Mouse (Mus musculus) B cell, adult 2 months (primary cell): Measurements from ENCODE around the gene Gm10401.

Experiments used
- DNase-seq, 2 experiments: peaks; one replicate each; pipeline ENCODE4 v3.0.0; 2022

Gene Gm10401

GRCm38 (mm10) chr5:115068671-115069421, 29.2 kb downstream of the Gm10401 start:
- no peak for DNase-seq

GRCm38 (mm10) chr5:115066245-115066644, 31.9 kb downstream of the Gm10401 start:
- no peak for DNase-seq

GRCm38 (mm10) chr5:115063391-115063790, 34.7 kb downstream of the Gm10401 start:
- DNase-seq, result no peak

GRCm38 (mm10) chr5:115062566-115062965, 35.5 kb downstream of the Gm10401 start:
- DNase-seq, result no peak

- no peak for DNase-seq
Measured at GRCm38 (mm10) chr5:115060977-115061376, 37.1 kb downstream of the Gm10401 start.

- no peak for DNase-seq
Measured at GRCm38 (mm10) chr5:115060067-115060695, 37.9 kb downstream of the Gm10401 start.

GRCm38 (mm10) chr5:115058584-115059297, 39.4 kb downstream of the Gm10401 start:
- DNase-seq, result peak; percentile 49 to 57

GRCm38 (mm10) chr5:115057153-115057552, 40.9 kb downstream of the Gm10401 start:
- DNase-seq, result no peak

GRCm38 (mm10) chr5:115055418-115055817, 42.7 kb downstream of the Gm10401 start:
- DNase-seq, result no peak

- DNase-seq, result no peak
Measured at GRCm38 (mm10) chr5:115053791-115054396, 44.2 kb downstream of the Gm10401 start.

- no peak for DNase-seq
Measured at GRCm38 (mm10) chr5:115052546-115052945, 45.5 kb downstream of the Gm10401 start.

GRCm38 (mm10) chr5:115050776-115051175, 47.3 kb downstream of the Gm10401 start:
- no peak for DNase-seq

- DNase-seq, result no peak
Measured at GRCm38 (mm10) chr5:115049692-115050091, 48.4 kb downstream of the Gm10401 start.
